Mouse (Mus musculus): ENCODE data around the gene Taf15.

The Taf15 gene

GRCm38 (mm10) chr11:83457912-83458601, 14.8 kb upstream of the Taf15 start:
- no peak for DNase-seq

DNA sequence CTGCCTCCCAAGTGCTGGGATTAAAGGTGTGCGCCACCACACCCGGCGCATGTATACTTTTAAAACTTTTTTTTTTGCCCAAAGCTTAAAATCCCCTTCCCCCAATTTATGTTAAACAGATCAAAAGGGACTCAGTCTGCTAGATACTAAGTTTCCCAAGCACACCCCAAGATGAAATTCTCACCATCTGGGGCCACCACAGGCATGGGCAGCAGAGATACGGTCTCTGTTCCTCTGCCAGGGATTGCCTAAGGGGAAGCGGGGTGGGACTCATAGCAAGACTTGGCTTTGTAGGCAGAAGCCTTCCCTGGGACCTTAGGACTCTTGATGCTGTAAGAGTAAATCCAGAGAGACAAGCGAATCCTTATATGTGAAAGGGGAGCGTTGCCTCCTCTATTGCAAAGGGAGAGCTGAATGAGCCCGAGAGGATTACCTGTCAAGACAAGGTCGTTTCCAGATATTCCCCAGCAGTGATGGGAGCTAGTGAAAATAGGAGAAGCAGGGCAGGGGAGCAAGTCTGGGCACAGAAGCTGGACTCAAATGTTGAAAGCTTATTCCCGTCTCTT, 11.3 kb upstream of the Taf15 start:
- no peak for DNase-seq

- peak; percentile 77 to 85 for DNase-seq
These were observed 10.1 kb upstream of the Taf15 start, which contains the start of gene Mmp28 for GRCm38 (mm10) chr11:83462711-83463244. Gene Mmp28 (minus strand): TSS chr11:83463071.

- peak; percentile 56 to 79 for DNase-seq
These were observed 6.9 kb upstream of the Taf15 start for GRCm38 (mm10) chr11:83465976-83466375.

DNA sequence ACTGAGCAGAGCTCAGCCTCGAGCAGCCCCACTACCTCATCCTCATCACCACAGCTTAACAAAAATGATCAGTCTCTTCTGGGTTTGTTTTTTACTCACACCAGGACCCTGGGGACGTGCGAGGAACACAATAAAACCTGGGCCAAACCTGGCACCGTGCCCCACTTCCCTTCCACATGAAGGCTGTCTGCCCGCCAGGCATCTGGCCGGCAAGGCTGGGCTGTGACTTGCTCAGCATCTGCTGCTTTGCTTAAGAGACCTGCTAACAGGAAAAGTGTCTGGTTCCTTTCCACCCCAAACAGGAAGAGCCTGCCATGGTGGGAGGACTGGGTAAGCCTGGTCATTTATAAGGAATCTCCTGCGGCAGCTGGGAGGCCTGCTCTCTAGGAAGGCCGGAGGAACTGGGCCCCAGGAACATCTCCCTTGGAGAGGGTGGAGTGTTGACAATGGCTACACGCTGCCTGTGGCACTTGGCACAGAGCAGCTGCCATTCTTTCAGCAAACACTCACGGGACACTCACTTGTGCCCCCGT, 5.7 kb upstream of the Taf15 start:
- DNase-seq = peak; percentile 91 to 93

- no peak for DNase-seq
These were observed 4.1 kb upstream of the Taf15 start for GRCm38 (mm10) chr11:83468765-83469164.

DNA sequence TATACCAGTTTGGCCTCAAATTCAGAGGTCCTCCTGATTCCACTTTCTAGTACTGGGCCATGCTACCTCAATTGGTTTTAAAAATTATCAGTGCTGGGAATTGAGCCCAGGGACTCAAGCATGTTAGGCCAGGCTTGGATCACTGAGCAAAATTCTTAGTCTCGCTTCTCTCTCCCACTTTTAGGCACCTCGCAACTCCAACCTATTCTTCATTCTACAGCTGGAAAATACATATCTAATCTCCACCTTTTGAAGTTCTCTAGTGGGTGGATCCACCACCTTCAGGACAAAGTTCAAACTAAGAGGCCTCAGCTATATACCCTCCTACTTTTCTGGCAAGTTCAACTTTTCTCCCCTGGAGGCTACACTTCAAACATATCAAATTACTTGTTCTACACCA, 1.1 kb upstream of the Taf15 start:
- DNase-seq = no peak

GRCm38 (mm10) chr11:83473235-83474016, 540 bp downstream of the Taf15 start:
- peak; percentile 65 to 79 for DNase-seq

DNA sequence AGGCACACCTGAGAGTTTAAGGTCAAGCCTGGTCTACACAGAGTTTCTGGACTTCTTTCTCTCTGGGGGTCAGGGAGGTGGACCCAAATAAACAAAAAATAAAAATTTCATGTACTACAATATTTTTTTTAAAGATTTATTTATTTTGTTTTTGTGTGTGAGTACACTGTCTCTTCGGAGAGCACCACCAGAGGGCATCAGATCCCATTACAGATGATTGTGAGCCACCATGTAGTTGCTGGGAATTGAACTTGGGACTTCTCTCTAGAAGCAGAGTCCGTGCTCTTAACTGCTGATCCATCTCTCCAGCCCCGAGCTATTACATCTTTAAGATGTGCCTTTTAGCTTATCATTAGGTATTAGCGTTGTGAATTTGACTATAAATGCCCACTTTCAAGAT, 18.6 kb downstream of the Taf15 start:
- peak in 1 of 2 experiments; percentile 14 for DNase-seq

DNA sequence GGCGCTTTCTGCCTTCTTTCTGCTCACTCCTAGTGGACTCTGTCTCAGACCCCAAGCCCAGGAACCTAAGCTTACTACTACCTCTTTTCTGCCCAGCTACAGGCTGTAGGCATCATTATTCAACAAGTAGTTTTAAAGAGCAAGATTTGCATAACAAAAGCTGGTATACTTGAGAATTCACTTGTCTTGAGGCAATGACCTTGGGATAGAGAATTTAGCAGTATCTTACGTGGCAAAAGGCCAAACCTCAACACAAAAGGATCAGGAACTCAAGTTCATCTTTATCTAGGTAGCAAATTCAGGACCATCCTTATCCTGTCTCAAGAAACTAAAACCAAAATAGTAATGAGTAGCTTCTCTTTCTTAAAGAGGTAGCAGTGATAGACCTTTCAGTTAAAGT, 22.7 kb downstream of the Taf15 start:
- DNase-seq = no peak

DNA sequence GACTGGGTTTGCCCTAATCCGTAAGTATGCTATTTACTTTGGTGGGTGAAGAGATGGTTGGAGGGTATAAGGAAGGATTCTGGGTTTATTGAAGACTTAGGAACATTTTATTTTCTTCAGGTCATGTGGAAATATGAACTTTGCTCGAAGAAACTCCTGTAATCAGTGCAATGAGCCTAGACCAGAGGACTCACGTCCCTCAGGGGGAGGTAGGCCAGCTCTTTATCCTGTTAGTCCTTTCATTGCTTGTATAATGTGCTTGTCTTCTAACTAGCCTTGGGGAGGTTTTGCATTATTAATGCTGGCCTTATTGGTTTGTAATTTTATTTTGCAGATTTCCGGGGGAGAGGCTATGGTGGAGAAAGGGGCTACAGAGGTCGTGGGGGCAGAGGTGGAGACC, 31.4 kb downstream of the Taf15 start:
- no peak for DNase-seq

- no peak for DNase-seq
These were observed 36.6 kb downstream of the Taf15 start for GRCm38 (mm10) chr11:83509521-83509920.

GRCm38 (mm10) chr11:83517153-83517552, 44.3 kb downstream of the Taf15 start:
- no peak for DNase-seq

GRCm38 (mm10) chr11:83518371-83518770, 45.5 kb downstream of the Taf15 start:
- no peak for DNase-seq

DNA sequence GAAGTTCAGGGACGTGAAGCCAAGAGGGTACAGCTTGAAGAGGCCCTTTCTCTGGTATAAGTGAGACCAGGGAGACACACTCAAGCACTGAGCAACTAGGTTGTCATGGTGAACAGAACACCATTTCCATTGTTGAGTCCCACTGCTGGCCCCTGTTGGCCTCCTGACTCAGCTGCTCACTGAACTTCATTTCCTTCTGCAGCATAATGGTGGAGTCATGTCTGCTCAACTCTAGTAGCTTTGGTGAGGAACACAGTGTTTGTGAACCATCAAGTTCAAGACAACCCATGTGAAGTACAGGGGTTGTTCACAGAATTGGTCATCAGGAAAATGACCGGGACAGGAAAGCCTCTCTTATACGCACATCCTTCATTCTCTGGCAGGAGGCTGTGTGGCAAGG, 49.2 kb downstream of the Taf15 start, which contains the start of gene Heatr9:
TSS of gene Heatr9 (minus strand) at position 101 of the 400 bp plus-strand sequence.
- DNase-seq = no peak

DNA sequence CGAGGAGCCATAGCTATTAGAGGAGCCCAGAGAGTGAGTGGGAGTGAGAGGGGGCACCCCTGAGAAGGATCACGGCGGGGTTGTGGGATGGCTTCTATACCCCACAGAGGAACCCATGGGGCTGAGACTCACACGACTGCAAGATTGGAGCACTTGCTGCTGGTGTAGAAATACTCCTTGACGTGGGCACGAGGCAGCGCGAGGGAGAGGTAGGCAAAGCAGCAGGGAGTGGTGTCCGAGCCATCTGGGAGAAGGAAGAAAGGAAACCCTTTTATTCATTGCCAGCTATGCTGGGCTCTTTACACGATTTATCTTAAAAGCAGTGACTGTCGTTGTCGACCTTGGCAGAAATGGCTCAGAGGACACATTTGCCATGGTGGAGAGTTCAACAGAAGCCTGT, 56.1 kb downstream of the Taf15 start:
- no peak for DNase-seq

DNA sequence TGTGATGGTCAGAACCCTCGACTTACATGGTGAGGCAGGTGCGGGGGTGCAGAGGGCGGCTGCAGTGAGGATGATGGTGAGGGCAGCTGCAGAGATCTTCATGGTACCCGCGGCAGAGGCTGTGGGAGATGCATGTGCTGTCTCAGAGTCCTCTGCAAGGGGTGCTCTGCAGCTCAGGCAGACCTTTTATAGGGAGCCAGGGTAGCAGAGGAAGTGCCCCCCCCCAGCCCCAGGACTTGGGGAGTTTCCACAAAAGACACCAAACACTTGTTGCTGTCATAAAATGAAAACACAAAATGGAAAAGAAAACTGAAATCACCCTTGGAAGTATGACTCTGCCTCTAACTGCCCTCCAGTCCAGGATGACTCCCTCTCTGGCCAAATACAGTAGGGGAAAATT, 57.5 kb downstream of the Taf15 start, which contains the start of gene Ccl5:
TSS of gene Ccl5 (minus strand) at position 159 of the 400 bp plus-strand sequence.
- no peak for DNase-seq

- DNase-seq = no peak
These were observed 60.3 kb downstream of the Taf15 start for GRCm38 (mm10) chr11:83533192-83533591.

GRCm38 (mm10) chr11:83534143-83534542, 61.3 kb downstream of the Taf15 start:
- no peak for DNase-seq

- DNase-seq = peak; percentile 80 to 88
These were observed 61.9 kb downstream of the Taf15 start for GRCm38 (mm10) chr11:83534609-83535423.

DNA sequence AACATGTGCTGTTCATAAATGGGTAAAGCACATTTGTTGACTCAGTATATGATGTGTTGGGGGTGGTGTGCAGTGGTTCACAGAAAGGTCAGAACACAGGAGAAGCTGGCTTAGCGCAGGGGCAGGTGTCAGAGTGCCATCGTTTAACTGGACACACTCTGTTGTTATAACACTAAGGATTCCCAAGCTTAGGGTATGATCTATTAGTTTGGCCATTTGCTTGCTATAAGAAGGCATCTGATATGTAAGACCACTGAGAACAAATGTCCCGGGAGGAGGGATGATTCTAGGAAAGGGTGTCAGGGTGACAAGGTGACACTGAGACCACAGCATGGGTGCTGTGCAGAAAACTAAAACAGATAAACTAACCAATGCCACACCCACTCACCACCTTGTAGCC, 63.9 kb downstream of the Taf15 start:
- DNase-seq = no peak

DNA sequence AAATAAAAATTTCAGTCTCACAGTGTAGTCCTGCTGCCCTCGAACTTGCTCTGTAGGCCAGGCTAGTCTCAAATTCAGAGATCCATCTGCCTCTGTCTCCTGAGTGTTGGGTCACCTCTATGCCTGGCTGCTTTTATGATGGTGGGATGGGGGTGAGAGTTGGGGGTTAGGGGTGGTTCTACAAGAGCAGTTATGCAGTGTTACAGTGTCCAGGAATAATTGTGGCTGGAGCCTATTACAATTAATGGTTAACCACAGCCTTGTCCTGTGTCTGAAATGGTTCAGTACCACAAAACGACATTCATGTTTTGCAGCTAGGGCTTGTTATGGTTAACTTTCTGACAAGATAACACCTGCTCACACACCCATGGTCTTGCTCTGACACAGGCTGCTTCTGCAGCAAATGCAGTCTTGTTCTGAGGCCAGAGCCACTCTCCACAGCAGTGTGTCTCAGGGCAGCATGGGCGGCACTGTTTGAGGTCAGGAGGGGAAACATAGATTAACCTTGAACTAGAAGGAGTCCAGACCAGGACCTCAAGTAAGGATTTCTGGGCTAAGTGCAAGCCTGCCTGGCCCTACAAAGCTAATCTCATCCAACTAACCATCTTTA, 65.9 kb downstream of the Taf15 start:
- DNase-seq = peak; percentile 14 to 65

All from kidney, postnatal 25 days (tissue).